Mouse (Mus musculus): Measurements from ENCODE around the gene Ubtd2.
A peak's percentile ranks its signal among the peaks of the same experiment; 100 is the strongest.

Gene Ubtd2

GRCm38 (mm10) chr11:32521246-32521645, 66.1 kb downstream of the Ubtd2 start:
- DNase-seq, result no peak

GRCm38 (mm10) chr11:32524122-32524920, 69.2 kb downstream of the Ubtd2 start:
- DNase-seq, result no peak

DNA sequence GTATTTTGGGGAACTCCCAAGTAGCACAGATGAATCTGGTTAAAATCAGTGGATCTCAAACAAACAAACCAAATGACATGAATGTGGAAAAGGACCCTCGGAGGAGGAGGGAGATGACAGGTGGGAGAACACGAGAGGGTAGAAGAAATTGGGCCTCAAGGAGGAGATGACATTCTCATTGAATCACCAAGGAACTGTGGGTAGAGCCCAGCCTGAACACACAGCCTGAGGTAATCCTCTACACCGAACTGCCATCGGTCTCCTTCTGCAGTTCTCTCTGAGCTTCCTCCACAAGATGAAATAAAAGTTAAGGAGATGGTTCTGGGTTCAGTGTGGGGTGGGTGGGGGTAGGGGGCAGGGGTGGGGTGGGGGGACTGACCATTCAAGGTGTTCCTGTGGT, 71.8 kb downstream of the Ubtd2 start:
- DNase-seq, result no peak

DNA sequence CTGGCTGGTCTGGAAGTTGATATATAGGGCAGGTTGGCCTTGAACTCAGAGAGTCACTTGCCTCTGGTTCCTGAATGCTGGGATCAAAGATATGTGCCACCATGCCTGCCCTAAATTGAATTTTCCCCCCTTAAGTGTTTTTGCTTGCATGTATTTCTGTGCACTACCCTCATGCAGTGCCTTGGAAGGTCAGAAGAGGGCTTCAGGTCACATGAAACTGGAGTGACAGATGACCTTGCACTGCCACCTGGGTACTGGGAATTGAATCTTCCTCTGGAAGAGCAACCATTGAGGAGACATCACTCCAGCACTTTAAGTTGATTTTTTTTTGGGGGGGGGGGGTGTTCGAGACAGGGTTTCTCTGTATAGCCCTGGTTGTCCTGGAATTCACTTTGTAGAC, 75.0 kb downstream of the Ubtd2 start:
- DNase-seq, result peak in 1 of 2 experiments; percentile 47

DNA sequence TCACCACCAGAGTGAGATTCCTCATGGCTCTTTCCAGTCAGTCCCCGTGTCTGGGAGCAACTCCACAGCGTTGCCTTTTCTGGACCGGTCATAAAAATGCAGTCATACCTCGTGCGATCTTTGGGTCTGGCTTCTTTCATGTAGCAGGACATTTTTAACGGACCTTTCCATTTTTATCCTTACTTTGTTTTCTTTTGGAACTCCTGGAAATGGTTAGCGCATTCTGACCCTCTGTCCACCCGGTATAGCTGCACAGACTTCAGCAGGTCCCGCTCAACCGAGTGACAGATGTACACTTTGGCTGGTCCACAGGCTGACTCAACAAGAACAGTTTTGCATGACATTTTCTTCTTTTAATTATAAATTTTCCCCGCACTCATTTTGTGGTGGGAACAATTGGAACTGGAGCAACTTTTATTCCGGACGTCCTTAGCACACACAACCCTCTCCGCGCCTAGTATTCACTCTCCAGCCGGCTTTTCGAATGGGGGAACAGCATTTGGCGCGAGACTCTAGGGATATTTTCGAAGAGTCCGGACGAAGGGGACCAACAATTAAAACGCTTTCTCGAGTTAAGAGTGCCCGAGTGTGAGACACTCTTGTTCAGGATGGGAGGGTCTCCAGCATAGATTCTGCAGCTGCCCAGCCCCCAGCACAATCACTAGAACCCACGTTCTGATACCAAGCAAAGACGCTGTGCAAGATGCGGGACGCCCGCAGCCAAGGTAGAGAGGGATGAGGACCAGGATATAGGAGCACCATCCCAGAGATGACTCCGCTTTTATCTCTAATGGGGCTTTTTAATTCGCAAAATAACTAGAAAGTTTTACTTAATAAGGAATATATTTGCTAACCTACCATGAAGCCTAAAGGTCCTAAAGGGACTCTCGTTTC, 76.9 kb downstream of the Ubtd2 start, which contains the start of gene Efcab9:
Gene Efcab9 (minus strand): TSS at position 211 of the 894 bp plus-strand sequence.
- DNase-seq, result no peak

DNA sequence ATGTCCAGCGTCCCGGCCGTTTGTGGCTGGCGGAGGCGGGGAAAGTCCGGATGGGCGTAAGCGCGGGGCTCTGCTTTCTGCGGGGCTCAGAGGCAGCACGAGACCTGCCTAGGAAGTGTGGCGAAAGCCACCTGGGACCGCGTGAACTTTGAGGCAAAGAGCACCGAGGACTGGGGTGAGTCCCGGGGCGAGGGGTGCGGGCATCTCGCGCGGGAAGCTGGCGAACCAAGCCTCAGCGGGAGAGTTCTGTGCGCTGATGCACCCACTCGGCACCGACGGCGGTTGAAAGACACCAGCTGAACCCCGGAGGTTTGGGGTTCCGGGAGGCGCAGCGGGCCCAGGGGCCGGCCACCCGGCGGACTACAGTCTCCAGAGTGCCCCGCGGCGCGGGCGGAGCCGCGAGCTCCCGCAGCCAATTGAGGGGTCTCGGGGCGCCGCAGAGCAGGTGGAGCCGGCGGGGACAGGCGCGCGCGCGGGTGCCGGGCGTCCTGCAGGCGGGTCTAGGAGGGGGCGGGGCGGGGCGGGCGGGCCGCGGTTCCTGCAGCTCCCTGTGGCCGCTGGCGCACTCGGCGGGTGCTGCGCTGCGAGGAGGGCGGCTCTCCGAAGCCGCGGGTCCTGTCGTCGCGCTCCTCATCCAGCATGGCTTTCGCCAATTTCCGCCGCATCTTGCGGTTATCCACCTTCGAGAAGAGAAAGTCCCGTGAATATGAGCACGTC, 77.8 kb downstream of the Ubtd2 start, which contains the start of gene Stk10:
Gene Stk10 (plus strand): TSS at position 541 of the 717 bp plus-strand sequence.
- peak; percentile 90 to 92 for DNase-seq

- peak; percentile 75 to 82 for DNase-seq
Observed at GRCm38 (mm10) chr11:32533482-32534261, 78.5 kb downstream of the Ubtd2 start.

GRCm38 (mm10) chr11:32534453-32535075, 79.4 kb downstream of the Ubtd2 start:
- DNase-seq, result no peak

GRCm38 (mm10) chr11:32535646-32536045, 80.5 kb downstream of the Ubtd2 start:
- DNase-seq, result no peak

DNA sequence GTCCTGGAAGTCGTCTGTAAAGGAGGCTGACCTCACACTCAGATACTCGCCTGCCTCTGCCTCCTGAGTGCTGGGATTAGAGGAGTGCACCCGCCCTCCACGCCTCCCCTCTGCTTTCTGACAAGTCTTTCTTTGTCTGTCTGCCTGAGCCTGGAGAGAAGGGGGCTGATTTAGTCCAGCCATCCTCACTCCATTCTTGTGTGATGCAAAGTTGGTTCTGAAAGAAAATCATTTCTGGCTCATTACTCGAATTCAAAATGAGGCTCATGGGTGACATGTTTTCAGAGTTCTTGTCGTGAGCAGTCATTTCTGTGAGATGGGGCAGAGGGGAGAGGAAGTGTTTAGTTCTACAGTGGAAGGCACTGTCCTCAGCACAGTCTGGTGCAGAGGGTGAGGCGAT, 81.8 kb downstream of the Ubtd2 start:
- no peak for DNase-seq

DNA sequence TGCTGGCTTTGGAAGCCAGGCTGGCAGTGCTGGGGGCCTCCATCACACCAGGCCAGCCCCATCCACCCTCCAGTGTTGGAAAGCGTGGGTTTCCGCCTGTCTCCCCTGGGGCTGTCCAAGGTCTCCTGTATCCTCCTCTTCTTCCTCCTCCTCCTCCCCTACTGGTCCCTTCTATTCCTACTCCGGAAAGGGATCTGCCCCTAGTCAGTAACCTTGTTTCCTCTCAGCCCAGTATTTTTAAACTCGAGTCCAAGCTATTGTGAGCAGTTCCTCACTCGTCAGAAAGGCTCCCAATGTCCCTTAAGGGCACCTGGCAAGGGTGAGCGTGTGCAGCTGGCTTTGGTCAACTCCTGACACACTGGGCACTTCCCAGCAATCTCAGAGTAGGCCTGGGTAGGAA, 83.3 kb downstream of the Ubtd2 start:
- DNase-seq, result no peak

- no peak for DNase-seq
Observed at GRCm38 (mm10) chr11:32538846-32539245, 83.7 kb downstream of the Ubtd2 start.

GRCm38 (mm10) chr11:32539717-32540116, 84.5 kb downstream of the Ubtd2 start:
- no peak for DNase-seq

DNA sequence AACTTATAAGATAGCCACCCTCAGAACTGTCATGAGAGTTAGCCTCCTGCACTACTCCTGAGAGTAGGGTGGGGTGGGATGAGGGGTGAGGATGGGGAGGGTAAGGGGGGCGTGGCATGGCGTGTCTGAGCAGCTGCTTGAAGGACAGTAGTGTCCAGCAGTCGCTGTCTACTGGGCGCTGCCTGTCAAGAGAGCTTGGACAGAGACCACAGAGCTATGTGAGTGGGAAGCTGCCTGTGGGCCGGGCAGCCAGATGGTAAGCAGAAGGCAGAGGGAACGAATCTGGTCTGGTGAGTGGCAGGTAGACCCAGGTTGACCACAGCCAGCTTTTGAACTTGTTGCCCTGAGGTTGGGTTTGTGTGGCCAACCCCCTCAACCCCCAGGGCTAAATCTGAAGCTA, 85.3 kb downstream of the Ubtd2 start:
- DNase-seq, result no peak

- no peak for DNase-seq
Observed at GRCm38 (mm10) chr11:32542181-32542580, 87.0 kb downstream of the Ubtd2 start.

GRCm38 (mm10) chr11:32542687-32543411, 87.7 kb downstream of the Ubtd2 start:
- peak; percentile 68 to 74 for DNase-seq

DNA sequence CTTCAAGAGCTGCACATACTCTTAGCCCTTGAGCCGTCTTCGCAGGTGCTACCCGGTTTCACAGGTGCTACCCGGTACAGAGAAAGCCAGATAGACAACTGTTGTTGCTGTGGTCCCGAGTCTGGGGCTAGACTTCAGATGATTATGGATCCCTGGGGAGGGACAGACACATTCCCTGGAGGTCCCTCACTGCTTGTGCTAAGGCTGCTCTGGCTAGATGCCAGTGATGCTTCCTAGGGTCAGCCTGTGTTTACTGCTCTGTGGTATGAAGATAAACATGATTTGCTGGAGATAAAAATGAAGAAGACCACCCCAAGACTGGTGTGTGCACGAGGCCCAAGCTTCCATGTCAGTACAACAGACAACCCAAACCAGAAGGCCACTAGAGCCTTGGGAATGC, 88.9 kb downstream of the Ubtd2 start:
- DNase-seq, result no peak

DNA sequence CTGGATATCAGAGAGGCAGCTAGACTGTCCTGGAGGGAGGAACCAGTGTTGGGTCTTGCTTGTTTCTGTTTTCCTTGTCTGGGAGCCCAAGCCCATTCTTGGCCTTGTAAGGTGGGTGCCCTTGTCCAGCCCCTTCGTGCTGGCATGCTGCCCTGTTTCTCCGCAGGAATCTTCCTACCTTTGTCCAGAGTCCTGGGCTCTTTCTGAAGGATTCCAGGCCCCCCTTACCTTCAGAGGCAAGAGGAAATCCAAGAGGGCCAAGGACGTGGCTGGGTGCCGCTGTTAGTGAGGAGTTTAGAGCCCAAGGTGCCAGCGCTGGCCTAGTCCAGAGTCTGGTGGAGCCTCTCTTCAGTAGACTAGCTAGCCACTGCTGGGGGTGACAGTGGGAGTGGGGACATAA, 89.3 kb downstream of the Ubtd2 start:
- DNase-seq, result no peak

DNA sequence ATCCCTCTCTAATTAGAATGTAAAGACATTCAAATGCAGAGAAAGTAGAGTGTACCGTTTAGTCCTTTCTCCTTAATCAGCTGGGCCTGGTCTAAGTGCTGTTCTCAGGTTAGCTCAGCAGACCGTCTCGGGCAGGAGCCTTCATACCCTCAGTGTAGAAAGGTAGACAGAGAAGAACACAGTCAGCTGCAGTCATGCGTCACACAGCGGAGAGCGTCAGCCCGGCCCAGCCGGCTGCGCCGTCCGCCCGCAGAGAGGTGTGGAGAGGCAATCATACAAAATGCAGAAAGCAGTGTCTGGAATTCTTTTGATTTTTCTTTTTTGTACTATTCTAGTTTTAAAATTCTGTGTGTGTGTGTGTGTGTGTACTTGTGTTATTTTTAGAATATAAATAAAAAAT, 90.4 kb downstream of the Ubtd2 start:
- DNase-seq, result no peak

DNA sequence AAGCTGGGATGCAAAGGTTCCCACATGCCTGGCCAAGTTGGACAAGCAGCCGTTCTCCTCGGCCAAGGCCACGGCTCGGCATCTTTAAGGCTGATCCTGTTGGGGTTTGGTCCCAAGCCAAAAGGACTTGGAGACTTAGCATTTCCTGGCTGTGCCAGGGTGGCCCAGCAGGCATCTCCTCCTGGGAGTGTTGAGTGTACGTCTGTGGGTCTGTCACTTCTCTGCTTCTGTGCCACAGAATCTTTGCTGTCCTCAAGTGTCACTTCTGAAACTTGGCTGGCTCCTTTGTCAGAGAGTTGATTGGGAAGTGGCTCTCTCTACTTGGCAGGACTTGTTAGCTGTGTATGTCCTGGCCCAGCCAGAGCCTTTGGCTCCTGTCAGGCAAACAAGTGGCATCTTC, 91.3 kb downstream of the Ubtd2 start:
- DNase-seq, result no peak

DNA sequence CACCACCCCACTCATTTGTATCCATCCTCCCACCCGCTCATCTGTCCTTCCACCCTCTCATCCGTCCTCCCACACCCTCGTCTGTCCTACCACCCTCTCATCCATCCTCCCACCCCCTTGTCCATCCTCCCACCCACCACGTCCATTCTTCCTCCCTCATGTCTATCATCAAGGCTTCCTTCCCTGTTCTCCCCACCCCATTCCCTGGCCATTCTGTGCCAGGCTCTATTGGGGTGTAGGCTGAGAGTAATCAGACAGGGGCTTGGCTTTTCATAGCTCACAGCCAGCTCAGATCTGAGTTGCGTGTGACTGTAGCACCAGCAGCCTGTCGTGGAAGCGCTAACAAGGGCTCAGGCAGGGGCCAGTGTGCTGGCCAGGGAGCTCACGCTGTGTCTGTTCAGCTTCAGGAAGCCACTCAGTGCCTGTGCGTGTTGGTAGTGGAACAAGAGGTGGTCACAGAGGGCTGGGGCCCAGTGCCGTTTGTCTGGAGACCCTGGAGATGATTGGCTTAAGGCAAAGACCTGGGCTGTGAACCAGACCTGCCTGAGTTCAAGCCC, 92.3 kb downstream of the Ubtd2 start:
- no peak for DNase-seq
